Mouse (Mus musculus) brain, adult 10 weeks (tissue): Measurements from ENCODE around the gene Gm4303. TPM values are rescaled to one million over a fixed set of nuclear protein-coding genes. Genes with fewer than 3 reads are reported as not detected.

Experiments
- polyA plus RNA-seq: library from polyadenylated mRNA; stranded (reverse); fragments of 350-450 nt; fragmentation: Illumina TruSeq; extraction: RNeasy Lipid Tissue Mini Kit (QIAGEN cat#74804); gene quantifications from one replicate; pipeline ENCODE4 v1.2.3, GENCODE M21; 2015; ENCODE audit warnings: low read depth, low replicate concordance

Gene Gm4303
- not detected for polyA plus RNA-seq

DNA sequence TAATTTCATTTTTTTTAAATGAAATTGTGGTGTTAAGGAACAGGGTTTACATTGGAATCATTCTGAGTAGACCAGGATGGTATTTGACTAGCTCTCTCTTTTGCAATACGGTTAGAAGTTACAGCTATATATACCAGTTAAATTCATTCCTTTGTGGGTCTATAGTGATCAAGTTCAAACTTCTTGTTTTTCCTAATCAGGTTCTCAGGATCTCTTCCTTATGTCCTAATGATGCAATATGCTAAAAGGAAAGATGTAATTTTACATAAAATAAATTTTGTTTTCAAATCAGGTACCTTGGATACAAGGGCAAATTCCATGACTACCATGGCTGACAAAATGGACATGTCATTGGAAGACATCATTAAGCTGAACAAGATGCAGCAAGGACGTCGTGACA is at the start of gene Gm4303:
Gm4303 (plus strand) TSS at position 301 of the 400 bp plus-strand sequence.

DNA sequence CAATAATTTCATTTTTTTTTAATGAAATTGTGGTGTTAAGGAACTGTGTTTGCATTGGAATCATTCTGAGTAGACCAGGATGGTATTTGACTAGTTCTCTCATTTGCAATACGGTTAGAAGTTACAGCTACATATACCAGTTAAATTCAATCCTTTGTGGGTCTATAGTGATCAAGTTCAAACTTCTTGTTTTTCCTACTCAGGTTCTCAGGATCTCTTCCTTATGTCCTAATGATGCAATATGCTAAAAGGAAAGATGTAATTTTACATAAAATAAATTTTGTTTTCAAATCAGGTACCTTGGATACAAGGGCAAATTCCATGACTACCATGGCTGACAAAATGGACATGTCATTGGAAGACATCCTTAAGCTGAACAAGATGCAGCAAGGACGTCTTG is 10.4 kb upstream of the Gm4303 start, which contains the start of gene Gm4301:
Gm4301 (plus strand) TSS at position 301 of the 400 bp plus-strand sequence.

DNA sequence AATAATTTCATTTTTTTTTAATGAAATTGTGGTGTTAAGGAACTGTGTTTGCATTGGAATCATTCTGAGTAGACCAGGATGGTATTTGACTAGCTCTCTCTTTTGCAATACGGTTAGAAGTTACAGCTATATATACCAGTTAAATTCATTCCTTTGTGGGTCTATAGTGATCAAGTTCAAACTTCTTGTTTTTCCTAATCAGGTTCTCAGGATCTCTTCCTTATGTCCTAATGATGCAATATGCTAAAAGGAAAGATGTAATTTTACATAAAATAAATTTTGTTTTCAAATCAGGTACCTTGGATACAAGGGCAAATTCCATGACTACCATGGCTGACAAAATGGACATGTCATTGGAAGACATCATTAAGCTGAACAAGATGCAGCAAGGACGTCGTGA is 5.2 kb upstream of the Gm4303 start, which contains the start of gene Gm4302:
Gm4302 (plus strand) TSS at position 301 of the 400 bp plus-strand sequence.

DNA sequence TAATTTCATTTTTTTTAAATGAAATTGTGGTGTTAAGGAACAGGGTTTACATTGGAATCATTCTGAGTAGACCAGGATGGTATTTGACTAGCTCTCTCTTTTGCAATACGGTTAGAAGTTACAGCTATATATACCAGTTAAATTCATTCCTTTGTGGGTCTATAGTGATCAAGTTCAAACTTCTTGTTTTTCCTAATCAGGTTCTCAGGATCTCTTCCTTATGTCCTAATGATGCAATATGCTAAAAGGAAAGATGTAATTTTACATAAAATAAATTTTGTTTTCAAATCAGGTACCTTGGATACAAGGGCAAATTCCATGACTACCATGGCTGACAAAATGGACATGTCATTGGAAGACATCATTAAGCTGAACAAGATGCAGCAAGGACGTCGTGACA is 5.0 kb downstream of the Gm4303 start, which contains the start of gene Gm4305:
Gm4305 (plus strand) TSS at position 301 of the 400 bp plus-strand sequence.

DNA sequence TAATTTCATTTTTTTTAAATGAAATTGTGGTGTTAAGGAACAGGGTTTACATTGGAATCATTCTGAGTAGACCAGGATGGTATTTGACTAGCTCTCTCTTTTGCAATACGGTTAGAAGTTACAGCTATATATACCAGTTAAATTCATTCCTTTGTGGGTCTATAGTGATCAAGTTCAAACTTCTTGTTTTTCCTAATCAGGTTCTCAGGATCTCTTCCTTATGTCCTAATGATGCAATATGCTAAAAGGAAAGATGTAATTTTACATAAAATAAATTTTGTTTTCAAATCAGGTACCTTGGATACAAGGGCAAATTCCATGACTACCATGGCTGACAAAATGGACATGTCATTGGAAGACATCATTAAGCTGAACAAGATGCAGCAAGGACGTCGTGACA is 15.3 kb downstream of the Gm4303 start, which contains the start of gene Gm4307:
Gm4307 (plus strand) TSS at position 301 of the 400 bp plus-strand sequence.

DNA sequence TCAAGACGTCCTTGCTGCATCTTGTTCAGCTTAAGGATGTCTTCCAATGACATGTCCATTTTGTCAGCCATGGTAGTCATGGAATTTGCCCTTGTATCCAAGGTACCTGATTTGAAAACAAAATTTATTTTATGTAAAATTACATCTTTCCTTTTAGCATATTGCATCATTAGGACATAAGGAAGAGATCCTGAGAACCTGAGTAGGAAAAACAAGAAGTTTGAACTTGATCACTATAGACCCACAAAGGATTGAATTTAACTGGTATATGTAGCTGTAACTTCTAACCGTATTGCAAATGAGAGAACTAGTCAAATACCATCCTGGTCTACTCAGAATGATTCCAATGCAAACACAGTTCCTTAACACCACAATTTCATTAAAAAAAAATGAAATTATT is 36.7 kb downstream of the Gm4303 start, which contains the start of gene Gm4312:
Gm4312 (minus strand) TSS at position 101 of the 400 bp plus-strand sequence.

Other genes with a start within 250 kb of the Gm4303 start
- not detected for gene Gm4301, start 10.3 kb upstream of the Gm4303 start, polyA plus RNA-seq
- not detected for gene Gm4302, start 5.1 kb upstream of the Gm4303 start, polyA plus RNA-seq
- not detected for gene Gm4305, start 5.1 kb downstream of the Gm4303 start, polyA plus RNA-seq
- not detected for gene Gm4307, start 15.4 kb downstream of the Gm4303 start, polyA plus RNA-seq
- gene Gm4312, start 36.6 kb downstream of the Gm4303 start, polyA plus RNA-seq: not detected
- gene Tmtc3, start 141.4 kb downstream of the Gm4303 start, polyA plus RNA-seq: 7.5 TPM
- 10.9 TPM for gene Cep290, start 141.6 kb downstream of the Gm4303 start, polyA plus RNA-seq
- gene 4930430F08Rik, start 244.5 kb downstream of the Gm4303 start, polyA plus RNA-seq: 20.8 TPM
- not detected for gene 1700017N19Rik, start 244.5 kb downstream of the Gm4303 start, polyA plus RNA-seq